Mouse (Mus musculus) megakaryocyte, adult 5-6 weeks (primary cell): ENCODE data around the gene Dtd1. TPM values are rescaled to one million over a fixed set of nuclear protein-coding genes. Genes with fewer than 3 reads are reported as not detected.

Experiments
- ATAC-seq: 2 replicates; pipeline ENCODE4 v1.8.0; 2016; ENCODE audit warnings: mild to moderate bottlenecking, inconsistent platforms; ENCODE audit not compliant: poor library complexity, severe bottlenecking
- total RNA-seq, 2 experiments: library from RNA; stranded (forward) in 1 of 2; stranded (reverse) in 1 of 2; fragments of 153-499, 151-499 nt in 1 of 2; fragments of 221-1000, 200-1000 nt in 1 of 2; gene quantifications; 2 replicates each; pipeline versions ENCODE4 v1.2.3 to v1.2.4; 2015 to 2017

Dtd1 gene
- total RNA-seq, 2 experiments from 2014 or later = 4.7 to 11.5 TPM

GRCm38 (mm10) chr2:144764116-144764788 is 164.6 kb downstream of the Dtd1 start:
- no peak for ATAC-seq

DNA sequence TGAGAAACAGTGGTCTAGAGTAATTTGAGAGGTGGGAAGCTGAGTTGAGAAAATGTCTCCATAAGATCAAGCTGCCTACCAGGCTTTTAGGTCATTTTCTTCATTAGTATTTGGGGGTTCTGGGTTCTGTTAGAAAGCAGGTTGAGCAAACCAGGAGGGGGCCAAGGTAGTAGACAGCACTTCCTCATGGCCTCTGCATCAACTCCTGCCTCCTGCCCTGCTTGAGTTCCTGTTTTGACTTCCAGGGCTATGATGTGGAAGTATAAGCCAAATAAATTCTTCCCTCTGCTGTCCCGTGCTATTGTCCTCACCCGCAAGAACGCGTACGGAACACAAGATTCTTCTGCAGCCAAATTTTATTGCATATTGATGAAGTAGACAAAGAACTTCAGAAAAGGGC is 165.5 kb downstream of the Dtd1 start:
- ATAC-seq = peak; percentile 82

DNA sequence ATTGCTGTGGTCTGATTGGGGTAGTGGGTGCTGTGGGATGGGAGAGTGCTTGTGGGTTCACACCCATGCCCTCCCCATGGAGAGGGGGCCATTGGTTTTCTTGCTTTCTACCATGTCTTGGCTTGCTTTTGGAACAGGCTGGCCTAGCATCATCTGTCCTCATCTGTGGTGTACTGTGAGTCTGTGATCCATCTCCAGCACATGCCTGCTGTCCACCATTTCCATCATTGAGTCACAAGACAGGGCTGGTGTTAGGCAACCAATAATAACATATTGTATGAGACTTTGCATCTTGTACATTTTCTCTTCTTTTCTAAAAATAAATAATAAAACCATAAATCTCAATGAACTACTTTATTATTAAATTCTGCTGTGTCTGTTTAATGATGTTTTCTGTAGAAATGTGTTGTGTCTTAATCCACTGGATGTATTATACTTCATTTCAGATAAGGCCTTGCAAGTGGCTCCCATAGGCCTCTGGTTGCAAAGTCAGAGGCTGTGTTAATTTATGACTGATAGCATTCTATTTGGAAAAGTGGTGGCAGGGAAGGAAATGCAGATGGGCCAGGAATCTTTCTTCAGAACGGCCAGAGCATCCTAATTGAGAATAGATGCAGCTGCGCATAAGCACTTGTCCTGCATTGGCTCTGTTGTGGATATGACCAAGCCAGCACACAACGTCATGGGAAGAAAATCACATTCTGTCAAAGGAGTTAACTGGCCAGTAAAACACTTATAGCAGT is 168.8 kb downstream of the Dtd1 start:
- ATAC-seq = no peak

DNA sequence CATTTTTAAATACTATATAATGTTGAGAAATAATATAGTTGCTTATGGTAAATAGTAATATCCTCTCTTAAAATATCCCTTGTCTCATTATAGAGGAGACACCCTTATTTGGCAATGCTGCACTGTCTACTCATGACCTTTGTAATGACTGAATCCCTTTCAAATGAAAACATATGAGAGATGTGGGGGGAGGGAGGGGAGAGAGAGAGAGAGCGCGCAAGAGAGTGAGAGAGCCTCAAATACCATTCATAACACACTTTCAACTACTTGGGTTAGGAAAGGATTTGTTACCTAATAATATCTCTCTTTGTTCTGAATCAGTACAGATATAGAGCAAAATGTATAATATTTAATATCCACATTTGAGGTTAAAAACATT is 169.4 kb downstream of the Dtd1 start:
- no peak for ATAC-seq

DNA sequence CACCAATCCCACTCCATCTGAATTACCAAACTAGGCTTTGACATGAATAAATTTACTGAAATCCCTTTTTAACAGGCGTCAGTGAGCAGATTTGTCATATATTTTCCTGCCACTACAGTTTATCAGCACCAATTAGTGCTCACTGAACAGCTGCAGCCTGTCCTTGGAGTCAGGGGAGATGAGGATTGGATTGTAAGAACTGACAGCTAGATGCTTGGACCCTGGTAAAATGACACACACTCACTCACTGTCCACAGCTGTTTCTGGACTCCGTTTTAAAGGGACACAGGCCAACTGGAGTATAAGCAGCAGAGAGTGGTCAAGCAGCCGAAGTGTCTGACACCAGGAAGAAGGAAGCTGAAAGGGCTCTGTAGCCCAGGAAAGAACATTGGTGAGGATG is 169.9 kb downstream of the Dtd1 start:
- ATAC-seq = no peak

GRCm38 (mm10) chr2:144770452-144770941 is 170.8 kb downstream of the Dtd1 start:
- ATAC-seq = no peak

DNA sequence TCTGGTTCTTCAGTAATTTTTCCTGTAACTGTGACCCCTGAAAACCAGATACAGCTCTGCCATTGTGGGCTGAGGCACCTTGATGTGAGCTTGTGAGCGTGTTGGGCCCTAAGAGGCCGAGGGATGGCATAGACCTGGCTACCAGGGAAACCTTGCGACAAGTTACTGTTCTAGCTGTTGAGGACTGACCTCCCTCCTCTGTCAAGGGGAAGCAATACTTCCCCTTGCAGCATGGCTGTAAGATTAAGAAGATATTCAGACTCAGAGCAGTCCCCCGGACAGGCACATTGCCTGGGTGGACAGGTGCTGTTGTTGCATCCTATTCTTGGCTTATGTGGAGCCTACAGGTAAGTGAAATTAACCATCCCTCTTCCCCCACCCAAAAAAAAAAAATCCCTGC is 172.1 kb downstream of the Dtd1 start:
- ATAC-seq = peak; percentile 52

- ATAC-seq = no peak
These were observed 175.0 kb downstream of the Dtd1 start for GRCm38 (mm10) chr2:144774636-144775160.

DNA sequence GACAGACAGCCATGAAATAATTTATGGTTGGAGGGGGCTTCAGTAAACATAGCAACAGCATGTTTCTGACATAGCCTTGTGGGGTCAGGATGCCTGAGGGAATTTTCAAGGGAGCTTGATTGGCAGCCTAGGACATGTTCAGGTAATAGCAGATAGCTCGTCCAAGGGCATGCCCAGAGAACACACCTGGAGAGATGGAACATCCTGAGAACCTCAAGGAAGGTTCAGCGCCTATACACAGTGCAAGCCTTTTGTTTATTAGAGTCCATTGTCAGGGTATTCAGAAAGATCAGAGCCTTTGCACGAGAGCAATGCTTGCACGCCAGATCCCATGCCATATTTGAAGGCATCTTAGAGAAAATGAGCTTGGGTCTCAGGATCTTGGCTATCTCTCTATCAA is 175.9 kb downstream of the Dtd1 start:
- ATAC-seq = no peak

- peak; percentile 73 for ATAC-seq
These were observed 179.6 kb downstream of the Dtd1 start for GRCm38 (mm10) chr2:144779263-144779662.

- no peak for ATAC-seq
These were observed 181.0 kb downstream of the Dtd1 start for GRCm38 (mm10) chr2:144780731-144781130.

DNA sequence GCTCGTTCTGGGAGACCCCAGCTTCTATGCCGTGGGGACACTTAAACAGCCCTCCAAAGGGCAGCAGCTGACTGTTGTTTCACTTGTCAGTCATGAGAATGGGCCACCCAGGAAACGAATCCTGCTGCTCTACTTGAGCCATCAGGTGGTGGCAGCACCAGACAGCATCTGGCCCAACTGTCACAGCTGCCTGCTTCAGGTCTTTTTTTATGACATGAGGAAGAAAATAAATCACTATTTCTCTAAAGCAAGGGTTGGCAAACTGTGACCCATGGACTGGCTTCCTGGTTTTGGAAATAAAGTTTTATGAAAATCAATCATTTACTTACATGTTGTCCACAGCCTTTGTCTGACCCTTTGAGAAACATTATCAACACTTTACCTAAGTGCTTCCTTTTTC is 182.2 kb downstream of the Dtd1 start:
- no peak for ATAC-seq

DNA sequence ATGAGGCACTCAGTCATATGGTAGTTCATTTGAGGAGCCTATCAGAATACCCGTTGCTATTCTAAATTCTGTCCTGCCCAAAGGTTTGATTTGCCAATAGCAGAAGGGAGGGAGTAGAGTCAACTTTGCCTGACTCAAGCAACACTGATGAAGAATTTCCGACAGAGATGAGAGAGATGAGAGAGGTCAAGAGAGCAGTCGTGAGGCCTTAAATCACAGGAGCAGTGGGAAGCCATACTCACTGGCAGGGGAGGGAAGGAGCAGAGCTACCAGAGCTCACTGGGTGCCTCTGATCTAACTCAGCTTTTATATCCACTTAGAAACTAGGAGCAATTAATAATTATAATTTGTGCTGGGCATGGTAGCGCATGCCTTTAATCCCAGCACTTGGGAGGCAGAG is 182.8 kb downstream of the Dtd1 start:
- no peak for ATAC-seq

- ATAC-seq = no peak
These were observed 183.5 kb downstream of the Dtd1 start for GRCm38 (mm10) chr2:144783190-144783589.

GRCm38 (mm10) chr2:144783831-144784230 is 184.1 kb downstream of the Dtd1 start:
- no peak for ATAC-seq

- no peak for ATAC-seq
These were observed 192.1 kb downstream of the Dtd1 start for GRCm38 (mm10) chr2:144791671-144792294.

GRCm38 (mm10) chr2:144797515-144797914 is 197.8 kb downstream of the Dtd1 start:
- 0 out of 2 replicates have a peak, but pooled peaks have one; percentile 22 for ATAC-seq

GRCm38 (mm10) chr2:144807766-144808754 is 208.4 kb downstream of the Dtd1 start:
- ATAC-seq = no peak
